Mouse (Mus musculus): ENCODE data around the gene Fam110a. TPM values are rescaled to one million over a fixed set of nuclear protein-coding genes. Genes with fewer than 3 reads are reported as not detected.
A peak's percentile ranks its signal among the peaks of the same experiment; 100 is the strongest.

Gene Fam110a
- polyA plus RNA-seq, 1 experiment from 2014 or later = 36.3 TPM

DNA sequence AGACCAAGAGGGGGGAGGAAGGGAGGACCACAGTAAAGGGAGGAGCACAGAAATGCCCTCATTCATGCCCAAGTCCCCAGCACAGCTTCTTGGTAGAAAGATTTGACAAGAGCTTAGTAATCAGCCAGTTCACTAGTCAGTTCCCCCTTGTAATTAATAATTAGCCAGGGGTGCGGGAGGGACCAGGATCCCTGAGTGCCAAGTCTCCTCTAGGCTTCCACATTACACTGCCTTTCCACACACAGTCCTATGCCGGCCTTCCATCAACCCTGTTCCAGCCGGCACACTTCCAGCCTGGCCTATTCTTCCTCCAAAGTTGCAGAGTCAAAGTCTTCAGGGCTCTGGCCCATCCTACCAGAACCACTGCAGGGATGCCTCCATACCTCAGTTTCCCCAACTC is 4.0 kb downstream of the Fam110a start:
- Histone ChIP-seq H3K27ac (ENCODE audit: low read length) (no peak overlapping the region; the same call in 1 of the 2 replicates), H3K4me1 (ENCODE audit: insufficient read depth, low read depth, low read length) (peaks cover 41% of the 10 kb centered on the region), H3K36me3 (ENCODE audit: insufficient read depth, low read length) (no peaks in the 10 kb centered on the region), H3K4me2 (replicated peaks; ENCODE audit: low read depth, low read length) (no peak overlapping the region), H3K27me3 (replicated peaks; ENCODE audit: insufficient read depth, low read length) (no peaks in the 10 kb centered on the region), H3K4me3 (ENCODE audit: low read depth, low read length) (no peak overlapping the region), H3K9ac (replicated peaks; ENCODE audit: low read depth) (no peak overlapping the region), H3K9me3 (ENCODE audit: low read length) (no peaks in the 10 kb centered on the region)
- no peak for TF ChIP-seq CTCF (IDR thresholded peaks at IDR 0.05)
- no peak for TF ChIP-seq EP300 (IDR thresholded peaks at IDR 0.05)
- no peak for ATAC-seq
- DNase-seq (ENCODE audit: low spot score) = peak; percentile 48
- 61% methylated on average over 3 of the region's 3 CpGs for WGBS

DNA sequence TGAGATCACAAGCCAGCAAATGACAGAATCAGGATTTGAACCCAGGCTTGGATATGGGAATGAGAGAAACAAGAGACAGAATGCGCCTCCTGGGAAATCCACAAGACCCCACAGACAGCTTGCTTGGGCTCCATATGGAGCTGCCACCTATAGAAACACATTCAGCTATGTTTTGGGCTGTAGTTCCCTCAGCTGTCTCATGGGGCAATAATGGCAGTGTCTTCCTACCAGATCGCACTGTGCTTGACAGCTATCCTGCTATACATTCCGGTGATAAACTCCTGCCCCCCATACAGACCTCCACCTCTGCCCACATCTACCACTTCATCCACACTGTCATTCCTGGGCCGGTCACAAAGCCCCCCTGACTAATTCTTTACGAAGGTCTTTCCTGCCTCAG is 4.7 kb downstream of the Fam110a start:
- TF ChIP-seq EP300 (IDR thresholded peaks at IDR 0.05) (no peak), CTCF (IDR thresholded peaks at IDR 0.05) (peak; percentile 45)
- peaks cover 44% of the 10 kb centered on the region for H3K4me1 ChIP-seq (ENCODE audit: insufficient read depth, low read depth, low read length)
- H3K9ac ChIP-seq (replicated peaks; ENCODE audit: low read depth) = no peak overlapping the region

DNA sequence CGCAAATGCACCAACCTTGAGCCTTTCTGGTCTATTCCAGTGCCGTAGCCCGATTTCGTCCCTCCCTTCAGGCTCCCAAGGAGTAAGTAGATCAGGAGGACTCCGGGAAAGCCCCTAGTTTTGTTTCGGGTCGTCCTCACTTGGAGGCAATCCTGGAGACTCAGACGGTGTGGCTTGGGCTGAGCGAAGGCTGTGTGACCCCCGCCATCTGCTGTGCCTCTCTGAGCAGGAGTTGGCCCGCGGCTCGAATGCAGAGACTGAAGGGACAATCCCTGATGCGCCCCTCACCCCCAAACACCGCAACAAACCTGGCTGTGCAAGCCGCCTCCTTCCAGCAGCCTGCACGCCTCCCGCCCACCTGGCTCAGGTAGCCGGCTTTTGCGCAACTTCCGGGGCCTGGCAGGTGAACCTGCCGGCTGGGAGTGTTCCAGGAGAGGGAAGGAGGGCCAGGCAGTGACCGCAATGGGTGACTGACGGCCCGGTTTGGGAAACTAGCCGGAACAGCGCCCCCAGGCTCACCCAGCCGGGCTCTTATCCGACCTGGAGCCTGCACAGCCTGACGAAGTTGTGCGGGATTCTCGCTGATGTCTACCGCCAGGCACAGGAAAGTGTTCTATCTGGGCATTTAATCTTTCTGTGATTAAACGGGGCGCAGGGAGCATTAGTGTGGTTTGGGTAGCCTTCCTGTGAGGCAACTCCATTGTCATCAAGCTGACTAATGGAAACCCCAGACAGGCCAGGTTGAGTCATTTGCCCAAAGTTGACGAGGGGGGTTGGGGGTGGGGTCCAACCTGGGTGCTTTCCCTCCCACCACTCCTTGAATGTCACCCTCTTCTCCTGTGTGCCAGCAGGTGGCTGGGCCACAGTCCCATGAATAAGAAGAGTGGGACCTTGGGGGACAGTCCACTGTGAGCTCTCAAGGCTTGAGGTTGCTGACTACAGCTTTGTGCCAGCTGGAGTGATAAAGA is 6.1 kb downstream of the Fam110a start:
- WGBS = 21% methylated on average over 36 of the region's 36 CpGs
- Histone ChIP-seq H3K36me3 (ENCODE audit: insufficient read depth, low read length) (0 out of 2 replicates have a peak, but pooled peaks cover 3% of the 10 kb centered on the region), H3K9me3 (ENCODE audit: low read length) (no peaks in the 10 kb centered on the region), H3K27ac (ENCODE audit: low read length) (peak overlapping the region; percentile 79), H3K4me1 (ENCODE audit: insufficient read depth, low read depth, low read length) (peaks cover 41% of the 10 kb centered on the region), H3K4me3 (ENCODE audit: low read depth, low read length) (peak overlapping the region; percentile 34), H3K4me2 (replicated peaks; ENCODE audit: low read depth, low read length) (peak overlapping the region; percentile 67), H3K27me3 (replicated peaks; ENCODE audit: insufficient read depth, low read length) (no peaks in the 10 kb centered on the region), H3K9ac (replicated peaks; ENCODE audit: low read depth) (peak overlapping the region; percentile 13)
- ATAC-seq (peak; percentile 63), DNase-seq (ENCODE audit: low spot score) (peak; percentile 90)
- TF ChIP-seq EP300 (IDR thresholded peaks at IDR 0.05) = no peak; the same call in 1 of the 2 replicates
- peak; percentile 52 for TF ChIP-seq CTCF (IDR thresholded peaks at IDR 0.05)

More for the DNA sequence above, 4.7 kb downstream of the Fam110a start:
- H3K27me3 ChIP-seq (replicated peaks; ENCODE audit: insufficient read depth, low read length) = no peaks in the 10 kb centered on the region
- H3K4me2 ChIP-seq (replicated peaks; ENCODE audit: low read depth, low read length) = no peak overlapping the region
- no peak overlapping the region for H3K4me3 ChIP-seq (ENCODE audit: low read depth, low read length)
- no peaks in the 10 kb centered on the region for H3K9me3 ChIP-seq (ENCODE audit: low read length)
- WGBS = 92% methylated on average over 5 of the region's 5 CpGs
- DNase-seq (ENCODE audit: low spot score) (no peak), ATAC-seq (no peak)
- no peak overlapping the region for H3K27ac ChIP-seq (ENCODE audit: low read length)
- no peaks in the 10 kb centered on the region for H3K36me3 ChIP-seq (ENCODE audit: insufficient read depth, low read length)

DNA sequence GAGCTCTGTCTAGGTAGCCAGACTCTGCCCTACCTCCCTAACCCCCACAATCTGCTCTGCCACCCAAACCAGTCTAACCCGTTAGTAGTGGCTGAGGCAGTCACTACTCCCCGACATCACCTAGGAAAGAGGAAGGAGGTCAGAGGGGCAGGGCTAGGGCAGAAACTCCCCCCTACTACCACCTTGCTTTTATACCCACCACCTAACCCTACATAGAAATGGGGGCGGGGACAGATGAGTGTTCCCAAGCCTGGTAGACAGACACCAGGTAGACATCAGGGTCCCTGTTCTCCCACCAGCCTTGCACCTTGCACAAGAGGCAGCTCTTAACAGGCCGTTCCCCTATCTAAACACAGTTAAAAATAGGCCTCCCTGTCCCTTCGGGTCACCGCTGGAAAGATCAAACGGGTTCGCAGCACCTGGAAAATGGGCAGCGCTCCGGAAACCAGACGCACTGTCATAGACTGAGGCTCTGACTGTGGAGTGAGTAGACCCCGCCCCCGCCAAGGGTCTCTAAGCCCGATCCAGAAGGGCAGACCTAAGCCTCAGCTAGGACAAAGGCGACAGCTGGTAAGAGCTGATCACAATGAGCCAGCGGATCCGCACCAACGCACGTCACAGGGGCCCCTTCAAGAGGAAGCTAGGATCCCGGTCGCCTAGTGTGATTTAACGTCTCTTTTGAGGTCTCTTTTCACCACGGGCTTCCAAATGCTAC is 7.0 kb downstream of the Fam110a start:
- Histone ChIP-seq H3K27ac (ENCODE audit: low read length) (peak overlapping the region; percentile 79), H3K27me3 (replicated peaks; ENCODE audit: insufficient read depth, low read length) (no peaks in the 10 kb centered on the region), H3K4me3 (ENCODE audit: low read depth, low read length) (peak overlapping the region; percentile 34), H3K36me3 (ENCODE audit: insufficient read depth, low read length) (0 out of 2 replicates have a peak, but pooled peaks cover 3% of the 10 kb centered on the region), H3K4me2 (replicated peaks; ENCODE audit: low read depth, low read length) (peak overlapping the region; percentile 67), H3K9ac (replicated peaks; ENCODE audit: low read depth) (0 out of 2 replicates have a peak overlapping the region, but pooled peaks have one; percentile 13), H3K9me3 (ENCODE audit: low read length) (no peaks in the 10 kb centered on the region), H3K4me1 (ENCODE audit: insufficient read depth, low read depth, low read length) (peaks cover 45% of the 10 kb centered on the region)
- TF ChIP-seq CTCF (IDR thresholded peaks at IDR 0.05) (no peak), EP300 (IDR thresholded peaks at IDR 0.05) (peak; percentile 28; the same call in 1 of the 2 replicates)
- WGBS = 33% methylated on average over 23 of the region's 23 CpGs
- ATAC-seq (peak; percentile 26), DNase-seq (ENCODE audit: low spot score) (peak; percentile 81)

DNA sequence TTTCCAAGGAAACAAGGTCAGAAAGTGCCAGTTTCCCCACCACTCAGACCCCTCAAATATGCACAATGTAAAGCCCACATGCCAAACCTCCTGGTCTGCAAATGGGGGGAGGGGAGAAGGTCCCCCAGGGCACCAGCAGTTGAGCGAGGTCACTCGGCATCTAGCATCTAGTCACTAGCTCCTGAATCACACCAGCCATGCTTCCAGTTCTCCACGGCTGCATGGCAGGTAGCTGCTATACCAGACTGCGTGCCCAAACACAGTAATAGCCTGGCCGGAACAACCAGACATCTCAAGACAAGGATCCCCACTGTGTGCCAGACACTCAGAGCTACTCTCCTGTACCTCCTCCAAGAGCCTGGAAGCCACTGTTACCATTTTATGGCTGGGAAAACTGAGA is 8.3 kb downstream of the Fam110a start:
- peaks cover 40% of the 10 kb centered on the region for H3K4me1 ChIP-seq (ENCODE audit: insufficient read depth, low read depth, low read length)
- H3K36me3 ChIP-seq (ENCODE audit: insufficient read depth, low read length) = 0 out of 2 replicates have a peak, but pooled peaks cover 3% of the 10 kb centered on the region
- no peak for DNase-seq (ENCODE audit: low spot score)
- H3K27ac ChIP-seq (ENCODE audit: low read length) = no peak overlapping the region
- H3K27me3 ChIP-seq (replicated peaks; ENCODE audit: insufficient read depth, low read length) = no peaks in the 10 kb centered on the region
- no peak overlapping the region for H3K4me3 ChIP-seq (ENCODE audit: low read depth, low read length)
- 70% methylated on average over 5 of the region's 5 CpGs for WGBS
- H3K9me3 ChIP-seq (ENCODE audit: low read length) = no peaks in the 10 kb centered on the region
- TF ChIP-seq CTCF (IDR thresholded peaks at IDR 0.05) (no peak), EP300 (IDR thresholded peaks at IDR 0.05) (no peak)
- H3K9ac ChIP-seq (replicated peaks; ENCODE audit: low read depth) = no peak overlapping the region; the same call in 1 of the 2 replicates
- no peak overlapping the region for H3K4me2 ChIP-seq (replicated peaks; ENCODE audit: low read depth, low read length)
- ATAC-seq = no peak
